Mouse (Mus musculus) ES-Bruce4 (cell line): ENCODE measurements around the gene Rtkn.

Experiments
- CTCF ChIP-seq: IDR thresholded peaks from one replicate; pipeline ENCODE4 v1.8.1; 2011; ENCODE audit warnings: low read depth, low read length
- POLR2A ChIP-seq: IDR thresholded peaks from one replicate; pipeline ENCODE4 v1.8.1; 2011; ENCODE audit warnings: low read length; ENCODE audit not compliant: insufficient read depth

GRCm38 (mm10) chr6:83086121-83087035, 48.9 kb upstream of the Rtkn start, which contains the start of gene Lbx2:
- TF ChIP-seq POLR2A (no peak), CTCF (no peak)
